Mouse (Mus musculus) spleen, adult 2 months (tissue): ENCODE measurements around the gene Myo16. TPM values are rescaled to one million over a fixed set of nuclear protein-coding genes. Genes with fewer than 3 reads are reported as not detected.

Experiments
- DNase-seq, 2 experiments: peaks; one replicate each; pipeline versions ENCODE4 v3.0.0 to v3.0.0-alpha.2; 2012 to 2021; ENCODE audit warnings: low spot score in 2 of 2, low read depth in 1 of 2
- H3K27ac ChIP-seq: fragments of 200-500 bp; 2 replicates; pipeline ENCODE4 v1.5.1; 2012; ENCODE audit warnings: low read length, inconsistent platforms; ENCODE audit not compliant: insufficient read depth
- H3K27me3 ChIP-seq: fragments of 200-500 bp; 2 replicates; pipeline ENCODE4 v1.6.1; 2012; ENCODE audit warnings: mild to moderate bottlenecking, moderate library complexity, low read length, inconsistent platforms; ENCODE audit not compliant: control insufficient read depth, insufficient read depth
- H3K36me3 ChIP-seq: fragments of 200-500 bp; 2 replicates; pipeline ENCODE4 v1.6.1; 2012; ENCODE audit warnings: mild to moderate bottlenecking, low read length, inconsistent platforms; ENCODE audit not compliant: control insufficient read depth, insufficient read depth
- H3K4me1 ChIP-seq: fragments of 200-500 bp; 2 replicates; pipeline ENCODE4 v1.6.1; 2011; ENCODE audit warnings: inconsistent platforms; ENCODE audit not compliant: control insufficient read depth, insufficient read depth, insufficient read length
- H3K4me3 ChIP-seq: fragments of 200-500 bp; 2 replicates; pipeline ENCODE4 v1.5.1; 2011; ENCODE audit warnings: mild to moderate bottlenecking, inconsistent platforms; ENCODE audit not compliant: insufficient read depth, insufficient read length; ENCODE audit errors: extremely low read depth
- CTCF ChIP-seq: fragments of 200-500 bp; IDR thresholded peaks from 2 replicates; pipeline ENCODE4 v1.5.1; 2011; ENCODE audit warnings: mild to moderate bottlenecking, inconsistent platforms; ENCODE audit not compliant: insufficient read depth, insufficient read length, insufficient replicate concordance; ENCODE audit errors: extremely low read depth
- POLR2A ChIP-seq: fragments of 200-500 bp; IDR thresholded peaks from 2 replicates; pipeline ENCODE4 v1.6.1; 2011; ENCODE audit warnings: low read depth, low read length, inconsistent platforms
- WGBS: fragments of 180-500 bp; shearing (Covaris S2); methylation state at CpG from one replicate; pipeline ENCODE4 v1.1.7; 2018; 5-methylcytosine and 5-hydroxymethylcytosine counted together
- polyA plus RNA-seq: library from polyadenylated mRNA; depleted of rRNA; stranded (reverse); fragments of >200 nt; gene quantifications from 2 replicates; pipeline ENCODE4 v1.2.3, GENCODE M21; 2012

The Myo16 gene
- polyA plus RNA-seq, 1 experiment: 0.39 TPM

- H3K4me1 ChIP-seq: no peaks in the 10 kb centered on the region
- H3K27ac ChIP-seq: no peak overlapping the region
- no peaks in the 10 kb centered on the region for H3K27me3 ChIP-seq
- 91% methylated on average over 10 of the region's 10 CpGs for WGBS
- H3K4me3 ChIP-seq: no peak overlapping the region
- no peak for DNase-seq
- TF ChIP-seq CTCF: no peak
- TF ChIP-seq POLR2A: no peak
- H3K36me3 ChIP-seq: no peaks in the 10 kb centered on the region
These were observed 325.3 kb downstream of the Myo16 start for GRCm38 (mm10) chr8:10479059-10479458.

GRCm38 (mm10) chr8:10480850-10481249, 327.1 kb downstream of the Myo16 start:
- 31% methylated on average over 8 of the region's 8 CpGs for WGBS
- no peak overlapping the region for H3K27ac ChIP-seq
- TF ChIP-seq CTCF: no peak
- H3K4me1 ChIP-seq: no peaks in the 10 kb centered on the region
- H3K27me3 ChIP-seq: no peaks in the 10 kb centered on the region
- no peaks in the 10 kb centered on the region for H3K36me3 ChIP-seq
- no peak overlapping the region for H3K4me3 ChIP-seq
- DNase-seq: peak in 1 of 2 experiments; percentile 5

GRCm38 (mm10) chr8:10482064-10482463, 328.4 kb downstream of the Myo16 start:
- TF ChIP-seq POLR2A (no peak), CTCF (no peak)
- H3K36me3 ChIP-seq: no peaks in the 10 kb centered on the region
- no peak for DNase-seq
- no peak overlapping the region for H3K27ac ChIP-seq
- H3K27me3 ChIP-seq: no peaks in the 10 kb centered on the region
- 79% methylated on average over 5 of the region's 5 CpGs for WGBS
- no peak overlapping the region for H3K4me3 ChIP-seq
- no peaks in the 10 kb centered on the region for H3K4me1 ChIP-seq

DNA sequence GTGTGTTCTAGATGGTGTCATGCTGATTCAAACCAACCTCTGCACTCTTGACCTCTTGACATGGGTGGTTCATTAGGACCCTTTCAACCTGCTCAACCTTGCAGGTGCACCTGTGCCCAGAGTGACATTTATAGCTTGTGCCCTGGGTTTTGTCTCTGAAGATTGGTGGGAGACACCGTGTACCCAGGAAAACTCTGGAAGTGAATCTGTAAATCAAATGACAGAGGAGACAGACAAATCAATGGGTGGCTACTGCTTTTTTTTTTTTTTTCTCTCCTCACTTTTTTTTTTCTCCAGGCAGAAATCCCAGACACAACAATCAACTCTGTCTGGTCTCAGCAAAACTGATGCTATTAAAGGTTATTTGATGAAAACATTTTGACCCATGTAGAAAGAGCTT, 329.2 kb downstream of the Myo16 start:
- 81% methylated on average over 1 of the region's 1 CpGs for WGBS
- H3K4me3 ChIP-seq: no peak overlapping the region
- H3K36me3 ChIP-seq: no peaks in the 10 kb centered on the region
- H3K27me3 ChIP-seq: no peaks in the 10 kb centered on the region
- TF ChIP-seq CTCF: no peak
- no peak for TF ChIP-seq POLR2A
- no peak overlapping the region for H3K27ac ChIP-seq
- DNase-seq: no peak
- no peaks in the 10 kb centered on the region for H3K4me1 ChIP-seq

DNA sequence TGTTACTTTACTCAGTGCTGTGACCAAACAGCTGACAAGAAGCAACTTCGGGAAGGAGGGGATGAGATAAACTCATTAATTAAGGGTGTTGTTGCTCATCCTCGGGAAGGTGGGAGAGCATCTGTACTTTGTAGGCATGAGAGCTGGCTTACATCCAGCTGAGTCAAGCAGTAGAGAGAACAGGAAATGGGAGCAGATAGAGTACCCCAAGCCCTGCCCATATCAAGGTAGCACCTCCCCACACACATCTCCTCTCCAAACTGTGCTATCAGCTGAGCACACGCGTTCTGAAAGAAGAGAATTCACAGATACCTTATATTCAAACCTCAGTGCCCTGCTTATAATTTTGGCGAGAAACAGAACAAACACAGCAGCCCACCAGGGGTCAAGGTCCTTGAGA, 330.1 kb downstream of the Myo16 start:
- H3K27ac ChIP-seq: no peak overlapping the region
- no peak overlapping the region for H3K4me3 ChIP-seq
- WGBS: 61% methylated on average over 5 of the region's 5 CpGs
- H3K27me3 ChIP-seq: no peaks in the 10 kb centered on the region
- H3K36me3 ChIP-seq: no peaks in the 10 kb centered on the region
- no peaks in the 10 kb centered on the region for H3K4me1 ChIP-seq
- DNase-seq: no peak
- TF ChIP-seq POLR2A (no peak), CTCF (no peak)

DNA sequence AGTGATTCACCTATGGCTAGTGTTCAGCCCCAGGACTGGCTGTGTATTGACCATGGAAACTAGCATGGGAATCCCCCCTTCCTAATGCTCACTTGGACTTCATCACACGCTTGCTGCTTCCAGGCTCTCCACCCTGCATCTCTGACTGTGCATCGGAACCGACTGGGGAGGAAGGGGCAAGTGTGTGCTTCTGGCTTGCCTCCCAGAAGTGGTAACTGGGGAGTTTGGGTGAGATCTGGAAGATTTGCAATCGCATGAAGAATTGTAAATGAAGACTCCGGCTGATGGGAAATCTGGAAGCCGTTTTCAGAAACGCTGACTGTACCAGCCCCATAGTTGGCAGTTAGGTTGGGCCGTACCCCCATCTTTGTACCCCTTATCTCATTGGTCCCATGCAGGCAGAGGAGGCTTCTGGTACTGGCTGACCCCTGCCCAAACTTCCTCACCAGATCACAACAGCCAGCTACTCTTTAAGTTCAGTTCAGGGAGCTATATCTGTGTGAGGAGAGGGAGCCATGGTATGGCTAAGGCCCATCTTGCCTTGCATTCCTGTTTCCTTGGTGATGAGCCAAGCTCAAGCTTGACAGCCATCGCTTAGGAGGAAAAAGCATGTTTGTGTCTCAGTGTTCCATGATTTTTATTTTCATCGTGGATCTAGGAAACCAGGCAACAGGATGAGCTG, 336.2 kb downstream of the Myo16 start:
- 92% methylated on average over 10 of the region's 10 CpGs for WGBS
- Histone ChIP-seq H3K27me3 (no peaks in the 10 kb centered on the region), H3K4me3 (no peak overlapping the region), H3K4me1 (no peaks in the 10 kb centered on the region), H3K27ac (no peak overlapping the region), H3K36me3 (no peaks in the 10 kb centered on the region)
- TF ChIP-seq CTCF (no peak), POLR2A (no peak)
- DNase-seq: no peak

DNA sequence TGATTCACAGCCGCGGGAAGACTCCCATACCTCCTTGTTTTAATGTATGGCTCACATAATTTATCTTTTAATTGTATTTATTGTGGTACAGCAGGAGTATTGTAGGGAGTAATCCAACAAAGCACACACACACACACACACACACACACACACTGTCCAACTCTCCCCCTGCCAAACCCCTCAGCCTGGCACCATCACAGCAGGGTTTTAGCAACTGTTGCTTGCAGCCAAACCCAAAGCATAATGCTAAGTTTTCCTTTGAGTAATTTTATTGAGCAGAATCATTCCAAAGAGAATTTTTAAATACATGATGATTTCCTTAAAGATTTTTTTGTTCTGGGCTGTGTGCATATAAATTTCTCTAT, 336.7 kb downstream of the Myo16 start:
- Histone ChIP-seq H3K36me3 (no peaks in the 10 kb centered on the region), H3K27me3 (no peaks in the 10 kb centered on the region), H3K4me1 (no peaks in the 10 kb centered on the region), H3K27ac (no peak overlapping the region), H3K4me3 (no peak overlapping the region)
- DNase-seq: no peak
- TF ChIP-seq POLR2A (no peak), CTCF (no peak)
- WGBS: 85% methylated on average over 2 of the region's 2 CpGs
